Mouse (Mus musculus): ENCODE measurements around the gene Trim28.

DNA sequence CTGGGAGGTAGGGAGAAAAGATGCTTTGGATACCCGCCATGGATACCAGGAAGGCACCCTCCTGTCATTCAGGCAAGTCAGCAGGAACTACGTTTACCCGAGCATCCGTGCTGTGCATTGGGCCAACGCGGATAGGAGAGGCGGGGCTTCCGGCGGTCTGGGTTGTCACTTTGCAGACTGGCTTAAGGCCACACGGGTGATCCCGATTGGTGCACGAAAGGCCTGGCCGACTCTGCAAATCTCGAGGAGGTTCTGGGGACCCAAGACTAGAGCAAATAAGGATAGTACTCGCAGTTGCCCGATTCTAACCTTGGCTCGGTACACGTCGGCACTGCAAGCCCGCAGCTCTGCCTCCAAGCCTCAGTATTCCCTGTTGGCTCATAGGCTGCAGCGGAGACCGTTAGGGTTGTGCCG, 33.2 kb upstream of the Trim28 start, which contains the start of gene Zfp324:
- TF ChIP-seq TAL1 (IDR thresholded peaks at IDR 0.05; ENCODE audit: low read length) (no peak), GATA1 (IDR thresholded peaks at IDR 0.05; ENCODE audit: low read length) (no peak)
